Mouse (Mus musculus) lung, postnatal 14 days (tissue): ENCODE data around the gene Rassf1.

ENCODE experiments used
- DNase-seq: peaks from one replicate; pipeline ENCODE4 v3.0.0; 2021

Rassf1 gene

DNA sequence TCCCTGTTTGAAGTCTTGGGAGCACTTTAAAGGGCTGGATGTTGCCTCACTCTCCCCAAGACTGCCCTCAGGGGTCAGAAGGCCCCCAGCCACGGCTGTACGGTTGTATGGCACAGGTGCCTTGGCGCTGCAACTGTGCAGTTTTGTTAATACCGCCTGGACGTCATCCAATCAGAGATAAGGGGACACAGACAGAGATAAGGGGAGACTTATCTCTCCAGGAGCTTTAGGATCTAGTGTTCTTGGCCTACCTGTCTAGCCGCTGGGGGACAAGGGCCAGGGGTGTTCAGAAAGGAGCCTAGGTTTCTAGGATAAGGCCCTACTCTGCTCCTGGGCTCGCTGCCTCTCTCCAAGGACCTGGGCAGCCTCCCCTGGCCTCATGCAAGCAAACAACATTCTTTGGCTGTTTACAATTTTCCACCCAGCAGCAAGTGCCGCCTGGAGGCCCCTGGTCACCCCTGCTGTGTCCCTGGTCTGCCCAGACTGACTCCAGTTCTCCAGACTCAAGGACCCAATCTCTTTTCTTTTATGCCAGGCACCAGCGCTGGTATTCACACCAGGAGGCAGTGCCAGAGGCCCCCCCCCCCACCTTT, 56.4 kb downstream of the Rassf1 start:
- DNase-seq: no peak

- no peak for DNase-seq
Measured at GRCm38 (mm10) chr9:107608741-107609432, 57.5 kb downstream of the Rassf1 start, which contains the start of gene Sema3b. Sema3b (minus strand) TSS chr9:107609229.

DNA sequence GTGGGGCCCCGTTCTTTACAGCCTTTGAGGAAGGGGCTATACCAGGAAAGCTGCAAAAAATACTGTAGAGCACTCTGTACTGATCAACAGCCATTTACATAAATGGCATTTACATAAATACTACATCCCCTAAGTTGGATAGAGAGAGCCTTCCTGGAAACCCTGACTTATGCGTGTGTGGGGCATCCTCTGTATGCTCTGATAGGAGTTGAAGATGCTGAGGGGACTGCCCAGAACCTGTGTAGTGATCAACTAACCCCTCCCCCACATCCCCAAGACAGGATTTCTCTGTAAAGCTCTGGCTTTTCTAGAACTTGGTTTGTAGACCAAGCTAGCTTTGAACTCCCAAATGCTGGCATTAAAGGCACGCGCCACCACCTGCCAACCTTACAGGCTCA, 58.1 kb downstream of the Rassf1 start:
- no peak for DNase-seq

- no peak for DNase-seq
Measured at GRCm38 (mm10) chr9:107611456-107612190, 60.3 kb downstream of the Rassf1 start.
